Mouse (Mus musculus): ENCODE results near the gene Nps.

- TF ChIP-seq CTCF (IDR thresholded peaks at IDR 0.05) (no peak), POLR2A (IDR thresholded peaks at IDR 0.05; ENCODE audit: insufficient read depth, low read depth, low read length) (no peak), EP300 (IDR thresholded peaks at IDR 0.05; ENCODE audit: insufficient read depth, low read depth, low read length) (no peak)
Measured at GRCm38 (mm10) chr7:135212505-135212904, 46.0 kb upstream of the Nps start.

Data from heart, adult 2 months (tissue).